Mouse (Mus musculus) liver, adult 2 months (tissue): Measurements from ENCODE around the gene Tma7.

Source experiments
- CTCF ChIP-seq: fragments of 200-500 bp; IDR thresholded peaks from 2 replicates; pipeline ENCODE4 v1.5.1; 2011; ENCODE audit warnings: low read depth, low read length, control low read depth
- POLR2A ChIP-seq: fragments of 200-500 bp; IDR thresholded peaks from 2 replicates; pipeline ENCODE4 v1.6.1; 2011; ENCODE audit warnings: low read length, control low read depth; ENCODE audit not compliant: insufficient read depth; ENCODE audit errors: extremely low read depth

DNA sequence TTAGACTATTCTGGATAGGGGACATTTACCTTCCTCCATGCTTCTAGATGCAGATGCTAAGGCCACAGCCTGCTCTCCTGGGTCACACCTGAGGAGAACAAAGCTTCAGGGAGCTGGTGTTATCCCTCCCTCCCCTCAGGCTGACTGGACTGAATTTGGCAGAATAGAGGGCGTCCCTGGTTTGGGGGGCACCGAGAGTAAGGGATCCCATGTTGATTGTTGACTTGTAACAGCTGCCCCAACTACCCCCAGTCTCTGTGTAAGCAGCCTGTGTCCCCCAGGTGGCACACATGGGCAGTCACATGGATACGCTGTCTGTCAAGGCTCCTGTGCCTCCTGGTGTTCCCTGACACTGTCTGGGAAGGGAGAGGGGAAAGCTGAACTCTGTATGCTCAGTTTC, 54.0 kb downstream of the Tma7 start:
- TF ChIP-seq POLR2A (no peak), CTCF (no peak)
